Mouse (Mus musculus) bone marrow macrophage, adult 2 months (primary cell): ENCODE data around the gene Slc6a12. TPM values are rescaled to one million over a fixed set of nuclear protein-coding genes. Genes with fewer than 3 reads are reported as not detected.
"Not testable (repeated sequence)": the region's sequence is repeated elsewhere in the genome, so short reads cannot be mapped to it uniquely, and the experiment has no call there.

Experiments
- H3K27ac ChIP-seq: 2 replicates; pipeline ENCODE4 v1.5.1; 2012; ENCODE audit warnings: low read depth, low read length; ENCODE audit not compliant: insufficient read depth
- H3K4me1 ChIP-seq: 2 replicates; pipeline ENCODE4 v1.6.1; 2012; ENCODE audit warnings: low read length; ENCODE audit not compliant: control insufficient read depth, insufficient read depth
- H3K4me3 ChIP-seq: 2 replicates; pipeline ENCODE4 v1.5.1; 2012; ENCODE audit warnings: mild to moderate bottlenecking, low read length, moderate library complexity; ENCODE audit not compliant: insufficient read depth
- CTCF ChIP-seq: IDR thresholded peaks from 2 replicates; pipeline ENCODE4 v1.5.1; 2012; ENCODE audit warnings: low read depth, mild to moderate bottlenecking, low read length, moderate library complexity
- POLR2A ChIP-seq: IDR thresholded peaks from 2 replicates; pipeline ENCODE4 v1.6.1; 2012; ENCODE audit warnings: mild to moderate bottlenecking, low read depth, low read length, borderline replicate concordance
- polyA plus RNA-seq: library from polyadenylated mRNA; stranded (reverse); fragments of >200 nt; gene quantifications from 2 replicates; pipeline ENCODE4 v1.2.4, GENCODE M21; 2012; ENCODE audit not compliant: missing spikeins, insufficient read depth, insufficient read length

Slc6a12 gene
- polyA plus RNA-seq, 1 experiment = 25.7 TPM

- Histone ChIP-seq H3K4me3 (no peak overlapping the region), H3K27ac (no peak overlapping the region), H3K4me1 (peaks cover 13% of the 10 kb centered on the region)
- TF ChIP-seq POLR2A (no peak), CTCF (no peak)
These were observed 21.1 kb downstream of the Slc6a12 start for GRCm38 (mm10) chr6:121363956-121364355.

GRCm38 (mm10) chr6:121366537-121366936 is 23.7 kb downstream of the Slc6a12 start:
- peaks cover 15% of the 10 kb centered on the region for H3K4me1 ChIP-seq
- not testable (repeated sequence) for H3K27ac ChIP-seq, H3K4me3 ChIP-seq
- peak; percentile 44 for TF ChIP-seq CTCF

- Histone ChIP-seq H3K4me1 (peaks cover 15% of the 10 kb centered on the region), H3K4me3 (no peak overlapping the region), H3K27ac (no peak overlapping the region)
- no peak for TF ChIP-seq CTCF
These were observed 24.2 kb downstream of the Slc6a12 start for GRCm38 (mm10) chr6:121367099-121367498.

- TF ChIP-seq POLR2A = no peak
- TF ChIP-seq CTCF = no peak
- Histone ChIP-seq H3K4me3 (no peak overlapping the region), H3K27ac (no peak overlapping the region), H3K4me1 (peaks cover 12% of the 10 kb centered on the region)
These were observed 28.5 kb downstream of the Slc6a12 start for GRCm38 (mm10) chr6:121371197-121371980.

- H3K27ac ChIP-seq = no peak overlapping the region
- TF ChIP-seq POLR2A = no peak
- no peak for TF ChIP-seq CTCF
- no peaks in the 10 kb centered on the region for H3K4me1 ChIP-seq
- no peak overlapping the region for H3K4me3 ChIP-seq
These were observed 33.3 kb downstream of the Slc6a12 start for GRCm38 (mm10) chr6:121376159-121376558.

- no peak overlapping the region for H3K27ac ChIP-seq
- TF ChIP-seq CTCF (no peak), POLR2A (no peak)
- no peaks in the 10 kb centered on the region for H3K4me1 ChIP-seq
- no peak overlapping the region for H3K4me3 ChIP-seq
These were observed 35.4 kb downstream of the Slc6a12 start for GRCm38 (mm10) chr6:121378256-121378655.

- Histone ChIP-seq H3K4me1 (peaks cover 5% of the 10 kb centered on the region), H3K4me3 (no peak overlapping the region), H3K27ac (no peak overlapping the region)
- TF ChIP-seq CTCF (no peak), POLR2A (no peak)
These were observed 37.7 kb downstream of the Slc6a12 start for GRCm38 (mm10) chr6:121380576-121380975.

- Histone ChIP-seq H3K4me3 (no peak overlapping the region), H3K27ac (no peak overlapping the region), H3K4me1 (peaks cover 5% of the 10 kb centered on the region)
- TF ChIP-seq POLR2A (no peak), CTCF (no peak)
These were observed 39.2 kb downstream of the Slc6a12 start for GRCm38 (mm10) chr6:121382071-121382470.

- TF ChIP-seq POLR2A (no peak), CTCF (no peak)
- H3K4me3 ChIP-seq = peak overlapping the region; percentile 4; the same call in 1 of the 2 replicates
- H3K4me1 ChIP-seq = peaks cover 5% of the 10 kb centered on the region
- H3K27ac ChIP-seq = no peak overlapping the region
These were observed 42.5 kb downstream of the Slc6a12 start for GRCm38 (mm10) chr6:121385397-121385796.

GRCm38 (mm10) chr6:121392610-121393252 is 49.9 kb downstream of the Slc6a12 start:
- H3K4me3 ChIP-seq = no peak overlapping the region
- no peaks in the 10 kb centered on the region for H3K4me1 ChIP-seq
- H3K27ac ChIP-seq = no peak overlapping the region
- TF ChIP-seq POLR2A (no peak), CTCF (no peak)

GRCm38 (mm10) chr6:121401140-121401539 is 58.3 kb downstream of the Slc6a12 start:
- Histone ChIP-seq H3K4me1 (no peaks in the 10 kb centered on the region), H3K4me3 (no peak overlapping the region), H3K27ac (no peak overlapping the region)
- TF ChIP-seq CTCF = no peak
- TF ChIP-seq POLR2A = no peak
